Mouse (Mus musculus) thymus, adult 2 months (tissue): ENCODE measurements at regions not wholly inside any gene's neighbourhood (a gene's known extent, or its start where the extent isn't known, plus 50 kb on each side); places are given as distances from the start of the nearest gene placed in this dataset.

Experiments used
- DNase-seq: peaks from one replicate; pipeline ENCODE4 v3.0.0; 2021
- H3K27ac ChIP-seq: fragments of 200-500 bp; 2 replicates; pipeline ENCODE4 v1.5.1; 2012; ENCODE audit warnings: low read length, control low read depth; ENCODE audit not compliant: control insufficient read depth, insufficient read depth
- H3K27me3 ChIP-seq: fragments of 200-500 bp; 2 replicates; pipeline ENCODE4 v1.6.1; 2012; ENCODE audit warnings: mild to moderate bottlenecking, low read length, moderate library complexity, mixed read lengths; ENCODE audit not compliant: control insufficient read depth, insufficient read depth
- H3K36me3 ChIP-seq: fragments of 200-500 bp; 2 replicates; pipeline ENCODE4 v1.6.1; 2012; ENCODE audit warnings: mild to moderate bottlenecking, low read length, moderate library complexity; ENCODE audit not compliant: control insufficient read depth, insufficient read depth
- H3K4me1 ChIP-seq: fragments of 200-500 bp; replicated peaks from 2 replicates; pipeline ENCODE4 v1.6.1; 2012; ENCODE audit warnings: low read length; ENCODE audit not compliant: control insufficient read depth, insufficient read depth
- H3K4me3 ChIP-seq: fragments of 200-500 bp; 2 replicates; pipeline ENCODE4 v1.5.1; 2012; ENCODE audit warnings: mild to moderate bottlenecking, low read length, control low read depth, moderate library complexity; ENCODE audit not compliant: control insufficient read depth, insufficient read depth
- CTCF ChIP-seq: fragments of 200-500 bp; IDR thresholded peaks from 2 replicates; pipeline ENCODE4 v1.5.1; 2012; ENCODE audit warnings: mild to moderate bottlenecking, control low read depth, low read length, moderate library complexity, borderline replicate concordance; ENCODE audit not compliant: control insufficient read depth, poor library complexity, insufficient read depth; ENCODE audit errors: extremely low read depth
- POLR2A ChIP-seq: fragments of 200-500 bp; IDR thresholded peaks from 2 replicates; pipeline ENCODE4 v1.6.1; 2012; ENCODE audit warnings: mild to moderate bottlenecking, low read length, control low read depth, moderate library complexity; ENCODE audit not compliant: control insufficient read depth, poor library complexity, insufficient read depth; ENCODE audit errors: extremely low read depth
- WGBS: fragments of 180-500 bp; shearing (Covaris S2); methylation state at CpG from one replicate; pipeline ENCODE4 v1.1.7; 2018; 5-methylcytosine and 5-hydroxymethylcytosine counted together

GRCm38 (mm10) chr4:124268404-124268803 is 342.2 kb downstream of the 3100002H09Rik start:
- Histone ChIP-seq H3K27ac (no peak overlapping the region), H3K36me3 (no peaks in the 10 kb centered on the region), H3K4me3 (no peak overlapping the region), H3K4me1 (no peaks in the 10 kb centered on the region), H3K27me3 (no peaks in the 10 kb centered on the region)
- TF ChIP-seq POLR2A (no peak), CTCF (no peak)
- 88% methylated on average over 4 of the region's 4 CpGs for WGBS
- no peak for DNase-seq

- no peak for DNase-seq
- H3K4me3 ChIP-seq = no peak overlapping the region
- no peaks in the 10 kb centered on the region for H3K36me3 ChIP-seq
- no peak overlapping the region for H3K27ac ChIP-seq
- 91% methylated on average over 4 of the region's 4 CpGs for WGBS
- TF ChIP-seq POLR2A = no peak
- TF ChIP-seq CTCF = no peak
- no peaks in the 10 kb centered on the region for H3K4me1 ChIP-seq
- H3K27me3 ChIP-seq = no peaks in the 10 kb centered on the region
Measured at GRCm38 (mm10) chr4:124266573-124266972, 344.0 kb downstream of the 3100002H09Rik start.

GRCm38 (mm10) chr4:124265527-124265926 is 345.1 kb downstream of the 3100002H09Rik start:
- Histone ChIP-seq H3K4me1 (no peaks in the 10 kb centered on the region), H3K4me3 (no peak overlapping the region), H3K36me3 (no peaks in the 10 kb centered on the region), H3K27me3 (no peaks in the 10 kb centered on the region), H3K27ac (no peak overlapping the region)
- 78% methylated on average over 15 of the region's 15 CpGs for WGBS
- no peak for DNase-seq
- TF ChIP-seq CTCF (no peak), POLR2A (no peak)

- no peak overlapping the region for H3K27ac ChIP-seq
- no peaks in the 10 kb centered on the region for H3K36me3 ChIP-seq
- H3K4me3 ChIP-seq = no peak overlapping the region
- 9% methylated on average over 9 of the region's 9 CpGs for WGBS
- H3K27me3 ChIP-seq = no peaks in the 10 kb centered on the region
- DNase-seq = no peak
- TF ChIP-seq POLR2A (no peak), CTCF (no peak)
- H3K4me1 ChIP-seq = no peaks in the 10 kb centered on the region
Measured at GRCm38 (mm10) chr4:124257006-124257405, 339.2 kb upstream of the 4930535I16Rik start.

- no peak for DNase-seq
- WGBS = 86% methylated on average over 7 of the region's 7 CpGs
Measured at GRCm38 (mm10) chr4:124256515-124256914, 338.7 kb upstream of the 4930535I16Rik start.

GRCm38 (mm10) chr4:124255183-124255543 is 337.3 kb upstream of the 4930535I16Rik start:
- 73% methylated on average over 7 of the region's 7 CpGs for WGBS
- Histone ChIP-seq H3K27ac (no peak overlapping the region), H3K36me3 (no peaks in the 10 kb centered on the region), H3K27me3 (no peaks in the 10 kb centered on the region), H3K4me1 (no peaks in the 10 kb centered on the region), H3K4me3 (no peak overlapping the region)
- DNase-seq = no peak
- no peak for TF ChIP-seq POLR2A
- no peak for TF ChIP-seq CTCF

More at GRCm38 (mm10) chr4:124256515-124256914, 338.7 kb upstream of the 4930535I16Rik start:
- no peaks in the 10 kb centered on the region for H3K27me3 ChIP-seq
- H3K36me3 ChIP-seq = no peaks in the 10 kb centered on the region
- no peaks in the 10 kb centered on the region for H3K4me1 ChIP-seq
- no peak for TF ChIP-seq CTCF
- no peak for TF ChIP-seq POLR2A
- H3K4me3 ChIP-seq = no peak overlapping the region
- H3K27ac ChIP-seq = no peak overlapping the region

- Histone ChIP-seq H3K36me3 (no peaks in the 10 kb centered on the region), H3K27ac (no peak overlapping the region), H3K27me3 (no peaks in the 10 kb centered on the region), H3K4me1 (no peaks in the 10 kb centered on the region), H3K4me3 (no peak overlapping the region)
- WGBS = 59% methylated on average over 22 of the region's 22 CpGs
- DNase-seq = no peak
- TF ChIP-seq CTCF (no peak), POLR2A (no peak)
Measured at GRCm38 (mm10) chr4:124254446-124255182, 336.8 kb upstream of the 4930535I16Rik start.
